Mouse (Mus musculus): Measurements from ENCODE around the gene Tmem110. TPM values are rescaled to one million over a fixed set of nuclear protein-coding genes. Genes with fewer than 3 reads are reported as not detected.
A peak's percentile ranks its signal among the peaks of the same experiment; 100 is the strongest.

The Tmem110 gene
- polyA plus RNA-seq, 1 experiment = not detected

DNA sequence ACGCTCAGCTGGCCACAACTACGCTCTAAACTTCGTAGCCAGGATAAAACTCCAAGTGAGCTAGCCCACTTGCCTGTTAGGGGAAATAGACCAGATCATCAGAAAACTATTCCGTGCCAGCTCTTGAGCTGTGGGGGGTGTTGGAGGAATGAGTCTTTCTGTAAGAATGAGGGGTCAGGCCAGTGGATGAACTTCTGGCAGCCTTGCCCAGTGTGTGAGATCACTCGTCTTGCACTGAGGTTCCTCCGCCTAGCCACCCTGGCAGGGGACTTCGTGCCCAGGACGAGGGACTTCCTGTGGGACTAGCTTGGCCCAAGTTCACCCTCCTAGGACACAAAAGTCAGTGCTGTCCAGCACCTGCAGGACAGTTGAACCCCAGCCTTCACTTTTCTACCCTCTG is 78.9 kb downstream of the Tmem110 start:
- Histone ChIP-seq H3K4me1 (ENCODE audit: control insufficient read depth, insufficient read depth, low read length) (no peaks in the 10 kb centered on the region; the same call in 1 of the 2 replicates), H3K27ac (ENCODE audit: insufficient read depth, low read depth, low read length) (no peak overlapping the region), H3K4me3 (ENCODE audit: insufficient read depth, low read depth, low read length) (no peak overlapping the region)
- WGBS = 78% methylated on average over 8 of the region's 8 CpGs
- no peak for TF ChIP-seq POLR2A (IDR thresholded peaks at IDR 0.05; ENCODE audit: insufficient read depth, low read depth, low read length)

DNA sequence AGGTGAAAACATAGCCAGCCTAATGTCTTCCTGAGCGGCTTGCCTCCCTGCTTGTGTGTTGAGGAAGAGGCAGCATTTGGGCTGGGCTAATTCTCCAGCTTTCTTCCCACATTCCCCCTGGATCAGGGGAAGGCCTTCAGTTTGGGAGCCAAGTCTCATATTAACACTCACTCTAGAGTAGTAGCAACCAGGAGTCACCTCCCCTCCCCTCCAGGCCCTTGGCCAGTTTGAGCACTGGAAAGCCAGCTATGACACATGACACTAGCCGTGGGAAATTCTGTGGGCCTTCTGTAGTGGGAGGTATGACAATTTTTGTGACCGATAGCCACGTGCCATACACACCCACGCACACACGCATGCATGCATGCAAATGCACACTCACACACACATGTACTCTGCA is 80.6 kb downstream of the Tmem110 start:
- no peak overlapping the region for H3K4me3 ChIP-seq (ENCODE audit: insufficient read depth, low read depth, low read length)
- WGBS = 88% methylated on average over 6 of the region's 6 CpGs
- TF ChIP-seq CTCF (IDR thresholded peaks at IDR 0.05; ENCODE audit: insufficient read depth, low read depth, low read length) (no peak), POLR2A (IDR thresholded peaks at IDR 0.05; ENCODE audit: insufficient read depth, low read depth, low read length) (no peak)
- no peak overlapping the region for H3K27ac ChIP-seq (ENCODE audit: insufficient read depth, low read depth, low read length)
- no peaks in the 10 kb centered on the region; the same call in 1 of the 2 replicates for H3K4me1 ChIP-seq (ENCODE audit: control insufficient read depth, insufficient read depth, low read length)

DNA sequence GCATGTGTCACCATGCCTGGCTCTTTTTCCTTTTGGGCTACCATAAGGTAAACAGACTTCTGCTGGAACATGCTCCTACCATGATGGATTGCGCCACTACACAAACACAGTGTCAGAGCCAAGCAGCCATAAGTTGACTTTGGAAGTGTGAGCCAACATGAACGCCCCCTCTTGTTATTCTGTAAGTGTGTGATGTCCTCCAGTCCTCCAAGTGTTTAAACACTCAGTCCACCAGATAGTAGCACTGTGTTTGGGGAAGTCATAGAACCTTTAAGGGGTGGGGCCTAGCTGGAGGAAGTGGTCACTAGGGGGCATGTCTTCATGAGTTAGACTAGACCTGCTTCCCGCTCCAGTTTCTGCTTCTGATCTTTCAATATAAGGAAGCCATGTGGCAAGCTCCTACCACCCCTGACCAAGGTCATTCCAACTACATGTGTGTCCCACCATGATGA is 82.5 kb downstream of the Tmem110 start:
- H3K4me3 ChIP-seq (ENCODE audit: insufficient read depth, low read depth, low read length) = no peak overlapping the region
- no peaks in the 10 kb centered on the region; the same call in 1 of the 2 replicates for H3K4me1 ChIP-seq (ENCODE audit: control insufficient read depth, insufficient read depth, low read length)
- no peak for TF ChIP-seq POLR2A (IDR thresholded peaks at IDR 0.05; ENCODE audit: insufficient read depth, low read depth, low read length)
- 91% methylated on average over 3 of the region's 3 CpGs for WGBS
- no peak overlapping the region for H3K27ac ChIP-seq (ENCODE audit: insufficient read depth, low read depth, low read length)

DNA sequence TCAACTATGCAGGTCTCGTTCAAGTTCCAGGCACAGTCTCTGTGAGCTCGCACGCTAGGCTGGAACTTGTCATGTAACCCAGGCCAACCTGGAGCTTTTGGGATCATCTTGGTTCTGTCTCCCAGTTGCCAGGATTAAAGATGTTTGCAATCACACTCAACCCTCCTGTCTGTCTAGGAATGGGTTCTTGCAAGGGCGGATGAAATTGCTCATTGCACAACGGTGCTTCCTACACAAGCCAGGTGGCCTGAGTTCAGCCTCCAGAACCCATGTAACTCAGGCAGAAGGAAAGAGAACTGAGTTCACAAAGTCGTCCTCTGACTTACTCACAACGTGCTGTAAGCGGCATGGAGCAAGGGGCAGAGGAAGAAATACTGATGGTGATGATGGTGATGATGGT is 85.8 kb downstream of the Tmem110 start:
- H3K4me1 ChIP-seq (ENCODE audit: control insufficient read depth, insufficient read depth, low read length) = no peaks in the 10 kb centered on the region
- 92% methylated on average over 8 of the region's 8 CpGs for WGBS
- no peak overlapping the region for H3K27ac ChIP-seq (ENCODE audit: insufficient read depth, low read depth, low read length)
- no peak overlapping the region for H3K4me3 ChIP-seq (ENCODE audit: insufficient read depth, low read depth, low read length)
- TF ChIP-seq POLR2A (IDR thresholded peaks at IDR 0.05; ENCODE audit: insufficient read depth, low read depth, low read length) (no peak), CTCF (IDR thresholded peaks at IDR 0.05; ENCODE audit: insufficient read depth, low read depth, low read length) (no peak)

DNA sequence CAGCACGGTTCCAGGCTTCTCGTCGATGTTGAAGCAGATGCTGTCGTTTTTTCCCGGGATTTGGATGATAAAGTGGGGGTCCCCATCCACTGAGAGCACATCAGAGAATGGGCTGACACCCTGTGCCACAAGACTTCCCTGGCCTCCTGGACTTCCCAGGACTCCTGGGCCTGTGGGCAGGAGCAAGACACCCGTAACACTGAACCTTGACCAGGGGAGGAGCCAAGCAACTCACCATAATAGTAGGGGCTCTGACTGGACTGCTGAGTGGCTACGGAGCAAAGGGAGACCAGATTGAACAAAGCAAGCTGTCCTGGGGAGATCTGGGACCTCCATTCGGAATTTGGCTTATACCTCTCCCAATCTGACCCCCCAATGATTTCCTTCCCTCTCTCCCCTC is 87.3 kb downstream of the Tmem110 start:
- TF ChIP-seq POLR2A (IDR thresholded peaks at IDR 0.05; ENCODE audit: insufficient read depth, low read depth, low read length) (no peak), CTCF (IDR thresholded peaks at IDR 0.05; ENCODE audit: insufficient read depth, low read depth, low read length) (no peak)
- WGBS = 88% methylated on average over 8 of the region's 8 CpGs
- Histone ChIP-seq H3K4me1 (ENCODE audit: control insufficient read depth, insufficient read depth, low read length) (no peaks in the 10 kb centered on the region), H3K4me3 (ENCODE audit: insufficient read depth, low read depth, low read length) (no peak overlapping the region), H3K27ac (ENCODE audit: insufficient read depth, low read depth, low read length) (no peak overlapping the region)

DNA sequence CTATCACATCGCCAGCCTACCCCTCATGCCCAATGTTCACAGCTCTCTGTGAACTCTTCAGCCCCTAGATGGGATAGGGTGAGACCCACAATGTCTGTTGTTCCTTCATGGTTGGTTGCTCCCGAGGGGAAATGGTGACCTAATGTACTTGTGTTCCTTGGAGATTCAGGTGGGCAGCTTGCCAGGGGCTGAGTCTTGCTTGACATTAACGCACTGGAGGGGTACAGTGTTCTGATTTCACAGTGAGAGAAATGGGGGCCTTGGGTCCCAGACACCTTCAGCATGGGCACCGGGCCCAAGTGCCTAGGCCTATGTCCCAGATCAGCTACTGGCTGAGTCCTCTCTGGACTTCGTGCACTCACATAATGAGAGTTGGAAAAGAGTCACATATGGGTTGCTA is 88.0 kb downstream of the Tmem110 start:
- H3K27ac ChIP-seq (ENCODE audit: insufficient read depth, low read depth, low read length) = no peak overlapping the region
- H3K4me3 ChIP-seq (ENCODE audit: insufficient read depth, low read depth, low read length) = no peak overlapping the region
- WGBS = 66% methylated on average over 5 of the region's 5 CpGs
- TF ChIP-seq POLR2A (IDR thresholded peaks at IDR 0.05; ENCODE audit: insufficient read depth, low read depth, low read length) (no peak), CTCF (IDR thresholded peaks at IDR 0.05; ENCODE audit: insufficient read depth, low read depth, low read length) (no peak)
- H3K4me1 ChIP-seq (ENCODE audit: control insufficient read depth, insufficient read depth, low read length) = no peaks in the 10 kb centered on the region

DNA sequence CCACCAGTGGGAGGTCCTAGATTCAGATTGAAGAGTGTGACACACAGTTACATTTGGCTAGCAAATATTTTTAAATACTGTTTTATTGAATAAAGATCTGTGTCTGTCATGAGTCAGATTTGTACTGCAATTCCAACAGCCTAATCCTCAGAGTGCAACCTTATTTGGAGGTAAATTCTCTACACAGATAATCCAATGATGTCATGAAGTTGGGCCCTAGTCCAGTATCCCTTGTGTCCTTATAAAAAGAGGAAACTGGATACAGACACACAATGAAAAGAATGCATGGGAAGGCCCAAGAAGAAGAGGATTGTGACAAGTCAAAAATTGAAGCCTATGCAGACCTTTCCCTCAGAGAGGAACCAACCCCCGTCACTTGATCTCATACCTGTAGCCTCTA is 91.1 kb downstream of the Tmem110 start:
- H3K4me3 ChIP-seq (ENCODE audit: insufficient read depth, low read depth, low read length) = no peak overlapping the region
- no peak for TF ChIP-seq CTCF (IDR thresholded peaks at IDR 0.05; ENCODE audit: insufficient read depth, low read depth, low read length)
- TF ChIP-seq POLR2A (IDR thresholded peaks at IDR 0.05; ENCODE audit: insufficient read depth, low read depth, low read length) = no peak
- H3K4me1 ChIP-seq (ENCODE audit: control insufficient read depth, insufficient read depth, low read length) = no peaks in the 10 kb centered on the region
- WGBS = 89% methylated on average over 1 of the region's 1 CpGs
- no peak overlapping the region for H3K27ac ChIP-seq (ENCODE audit: insufficient read depth, low read depth, low read length)

DNA sequence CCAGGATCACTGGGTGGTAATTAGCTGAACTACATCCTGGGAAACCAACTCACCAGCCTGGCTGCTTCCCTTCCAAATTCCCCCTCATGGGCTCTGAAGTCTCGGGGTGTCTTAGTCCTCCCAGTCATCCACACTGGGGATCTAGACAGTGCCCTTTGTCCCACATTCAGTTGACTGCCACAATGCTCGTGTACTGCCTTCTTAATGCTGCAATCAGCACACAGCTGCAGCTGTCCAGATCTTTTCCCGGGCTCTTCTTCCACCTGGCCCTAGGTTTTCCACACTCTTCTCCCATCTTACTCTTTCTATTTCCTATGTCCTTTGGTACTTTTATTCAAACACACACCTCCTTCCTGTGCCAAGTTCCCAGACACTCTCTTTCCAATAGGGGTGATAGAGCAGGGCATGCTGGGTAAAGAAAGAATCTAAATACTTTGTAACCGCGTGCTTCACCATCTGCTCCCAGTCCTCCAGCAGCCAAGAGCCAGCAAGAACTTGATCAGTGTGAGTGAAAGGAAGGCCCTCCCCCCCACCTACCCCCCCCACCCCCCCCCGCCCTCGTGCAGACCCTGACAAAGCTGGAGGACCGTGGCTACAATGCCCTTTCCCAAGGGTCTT is 96.8 kb downstream of the Tmem110 start:
- WGBS = 26% methylated on average over 8 of the region's 8 CpGs
- TF ChIP-seq POLR2A (IDR thresholded peaks at IDR 0.05; ENCODE audit: insufficient read depth, low read depth, low read length) (no peak), CTCF (IDR thresholded peaks at IDR 0.05; ENCODE audit: insufficient read depth, low read depth, low read length) (no peak)
- H3K4me1 ChIP-seq (ENCODE audit: control insufficient read depth, insufficient read depth, low read length) = peaks cover 5% of the 10 kb centered on the region; the same call in 1 of the 2 replicates
- no peak overlapping the region for H3K4me3 ChIP-seq (ENCODE audit: insufficient read depth, low read depth, low read length)
- H3K27ac ChIP-seq (ENCODE audit: insufficient read depth, low read depth, low read length) = no peak overlapping the region

DNA sequence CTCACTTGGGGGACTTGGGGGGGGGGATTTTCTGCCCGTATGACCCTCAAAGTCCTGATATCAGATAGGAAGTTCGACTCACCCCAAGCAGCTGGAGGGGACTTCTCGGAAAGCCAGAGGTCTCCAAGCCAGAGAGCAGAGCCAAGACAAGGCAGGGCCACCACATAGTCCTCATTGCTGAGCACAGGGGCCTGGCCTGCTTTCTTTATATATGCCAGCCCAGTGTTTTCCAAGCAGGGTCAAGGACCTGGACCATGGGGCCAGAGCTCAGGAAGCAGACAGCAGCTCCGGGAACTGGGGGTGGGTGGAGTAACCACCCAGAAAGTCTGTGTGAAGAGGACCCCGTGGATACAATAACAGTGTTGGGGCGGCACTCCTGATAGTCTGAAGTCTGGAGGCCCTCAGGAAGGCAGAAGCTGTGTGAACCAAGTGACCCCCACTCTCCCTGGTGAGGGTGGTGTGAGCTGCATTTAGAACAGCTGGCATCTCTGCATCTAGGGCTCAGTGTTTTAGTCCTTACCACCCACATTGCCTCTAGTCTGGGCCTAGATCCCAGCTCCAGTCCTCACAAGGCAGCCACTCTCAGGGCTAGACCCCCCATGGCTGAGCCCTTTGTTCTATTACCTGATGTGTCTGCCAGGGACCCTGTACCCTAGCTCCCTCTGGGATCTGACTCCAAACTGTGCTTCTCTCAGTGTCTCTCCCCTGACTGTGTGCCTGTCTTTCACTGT is 98.2 kb downstream of the Tmem110 start, which contains the start of gene Itih3:
Gene Itih3 (minus strand): TSS at position 386 of the 731 bp plus-strand sequence.
- Histone ChIP-seq H3K27ac (ENCODE audit: insufficient read depth, low read depth, low read length) (peak within 1 kb of the TSS; percentile 38), H3K4me1 (ENCODE audit: control insufficient read depth, insufficient read depth, low read length) (peaks cover 5% of the 10 kb centered on the region; the same call in 1 of the 2 replicates), H3K4me3 (ENCODE audit: insufficient read depth, low read depth, low read length) (no peak within 1 kb of the TSS)
- 47% methylated on average over 6 of the region's 6 CpGs for WGBS
- no peak for TF ChIP-seq POLR2A (IDR thresholded peaks at IDR 0.05; ENCODE audit: insufficient read depth, low read depth, low read length)
- TF ChIP-seq CTCF (IDR thresholded peaks at IDR 0.05; ENCODE audit: insufficient read depth, low read depth, low read length) = no peak

Measured in olfactory bulb, adult 2 months (tissue).